Mouse (Mus musculus): ENCODE results near the gene Dock1. TPM values are rescaled to one million over a fixed set of nuclear protein-coding genes. Genes with fewer than 3 reads are reported as not detected.

The Dock1 gene
- total RNA-seq, 2 experiments from 2014 or later: 20.3 to 23.0 TPM

DNA sequence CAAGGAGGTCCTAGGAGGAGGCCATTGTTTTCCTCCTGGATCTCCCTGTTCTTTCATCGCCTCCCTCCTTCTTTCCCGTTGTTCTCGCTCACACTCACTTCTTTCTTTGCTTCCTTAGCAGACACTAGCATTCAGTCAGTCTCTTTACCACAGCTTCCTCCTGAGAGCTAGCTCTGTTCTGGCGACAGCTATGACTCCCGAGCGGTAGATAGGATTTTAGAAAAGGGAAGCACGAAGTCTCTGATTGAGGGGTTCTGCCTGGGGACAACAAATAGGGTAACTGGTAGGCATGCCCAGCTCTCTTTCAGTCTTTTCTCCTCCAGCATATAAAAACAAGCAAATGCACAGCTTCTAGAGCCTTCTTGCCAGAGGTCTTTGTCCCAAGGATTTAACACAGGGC lies 350.3 kb downstream of the Dock1 start:
- no peak for DNase-seq (ENCODE audit: low spot score in 2 of 2)
- intact Hi-C loops (cut with DNase I): no loop called here

- DNase-seq (ENCODE audit: low spot score in 2 of 2): no peak
- intact Hi-C loops (cut with DNase I): no loop called here
Observed at GRCm38 (mm10) chr7:135021544-135022100, 351.2 kb downstream of the Dock1 start.

DNA sequence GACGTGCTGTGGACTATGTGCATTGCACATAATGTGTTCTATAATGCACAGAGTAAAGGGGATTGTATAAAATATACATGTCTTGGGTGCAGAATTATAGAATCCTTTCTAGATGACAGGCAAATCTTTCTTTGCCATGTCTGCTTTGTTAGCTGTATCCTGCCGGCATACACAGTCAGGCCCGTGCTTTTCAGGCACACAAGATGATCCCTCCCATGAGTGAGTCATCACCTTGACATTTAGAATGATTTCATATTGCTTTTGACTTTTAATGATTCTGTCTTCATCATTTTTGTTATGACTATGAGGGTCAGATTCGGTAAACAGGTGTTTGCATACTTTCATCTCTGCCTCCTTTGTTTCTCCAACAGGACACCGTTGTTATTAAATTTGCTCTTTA lies 354.1 kb downstream of the Dock1 start:
- intact Hi-C loops (cut with DNase I): no loop called here
- DNase-seq (ENCODE audit: low spot score in 2 of 2): no peak

DNA sequence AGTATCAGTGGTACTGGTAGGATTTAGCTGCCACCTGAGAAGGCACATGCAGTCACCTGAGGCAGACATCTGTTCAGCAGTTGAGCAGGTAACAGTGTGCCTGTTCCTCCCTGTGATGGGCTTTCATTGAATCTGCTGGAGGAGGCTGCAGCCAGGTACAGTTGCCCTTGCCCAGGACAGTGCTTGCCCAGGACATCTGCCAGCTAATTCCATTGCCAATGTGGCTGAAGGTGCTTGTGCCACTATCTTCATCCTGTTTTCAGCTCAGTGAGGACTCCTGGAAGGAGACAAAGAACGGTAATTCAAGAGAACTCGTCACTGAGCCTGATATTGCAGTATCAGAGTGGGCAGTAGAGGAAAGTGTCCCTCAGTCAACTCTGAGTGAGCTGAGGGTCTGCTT lies 358.3 kb downstream of the Dock1 start:
- intact Hi-C loops (cut with DNase I): no loop called here
- DNase-seq (ENCODE audit: low spot score in 2 of 2): no peak

GRCm38 (mm10) chr7:135029136-135029535 lies 358.7 kb downstream of the Dock1 start:
- peak in 1 of 2 experiments; percentile 2 for DNase-seq (ENCODE audit: low spot score in 2 of 2)
- intact Hi-C loops (cut with DNase I): no loop called here

DNA sequence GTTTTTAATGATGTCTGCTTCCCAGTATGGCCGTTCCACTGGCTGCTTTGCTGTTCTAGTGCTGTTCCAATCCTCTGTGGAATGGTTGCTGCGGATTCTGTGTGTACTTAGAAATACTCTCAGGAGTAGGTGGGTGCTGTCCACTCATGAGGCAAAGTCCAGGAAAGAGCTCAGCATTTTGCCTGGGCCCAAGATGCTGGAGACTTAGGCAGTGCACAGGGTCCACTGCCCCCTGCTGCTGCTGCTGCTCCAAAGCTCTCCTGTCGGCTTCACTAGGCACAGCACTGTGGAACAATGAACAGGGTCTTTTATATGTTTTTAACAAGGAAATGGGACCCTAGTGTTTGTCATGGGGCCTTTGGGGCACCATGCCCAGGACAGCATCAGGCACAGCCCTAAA lies 361.0 kb downstream of the Dock1 start:
- intact Hi-C loops (cut with DNase I): no loop called here
- DNase-seq (ENCODE audit: low spot score in 2 of 2): no peak

- no peak for DNase-seq (ENCODE audit: low spot score in 2 of 2)
- intact Hi-C loops (cut with DNase I): no loop called here
Observed at GRCm38 (mm10) chr7:135034811-135035210, 364.4 kb downstream of the Dock1 start.

DNA sequence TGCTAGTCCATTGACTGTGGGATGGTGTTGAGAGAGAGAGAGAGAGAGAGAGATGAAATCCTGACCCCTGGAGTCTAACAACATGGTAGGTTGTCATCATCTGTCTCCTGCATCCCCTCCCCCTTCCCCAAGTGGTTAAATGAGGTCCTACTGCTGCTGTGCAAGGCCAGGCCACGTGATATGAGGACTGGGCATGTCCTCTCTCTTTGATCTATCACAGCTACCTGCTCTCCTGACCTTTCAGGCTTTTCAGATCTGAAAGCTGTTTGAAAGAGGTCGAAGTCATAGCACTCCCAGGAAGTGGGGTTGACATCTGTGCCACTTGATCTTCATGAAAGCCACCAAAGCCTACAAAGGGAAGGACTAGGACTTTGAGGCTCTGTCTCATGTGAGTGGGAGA lies 365.2 kb downstream of the Dock1 start:
- intact Hi-C loops (cut with DNase I): no loop called here
- no peak for DNase-seq (ENCODE audit: low spot score in 2 of 2)

DNA sequence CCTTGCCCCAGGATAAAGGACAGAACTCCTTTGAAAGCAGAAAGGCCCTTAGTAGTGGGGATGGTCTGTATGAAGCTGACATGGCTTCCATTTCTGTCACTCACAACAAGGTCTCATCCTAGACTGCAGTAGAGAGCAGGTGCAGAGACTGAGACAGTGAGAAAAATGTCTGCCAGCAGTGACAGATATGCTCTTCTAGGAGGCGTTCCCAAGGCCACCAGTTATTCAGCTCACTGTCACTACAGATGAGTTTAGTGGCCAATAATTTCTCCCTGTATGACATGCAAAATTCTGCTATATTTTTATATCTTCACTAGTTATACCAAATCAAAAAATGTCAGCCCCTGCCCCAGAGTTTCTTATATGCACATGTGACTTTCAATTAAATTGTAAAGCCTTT lies 368.5 kb downstream of the Dock1 start:
- no peak for DNase-seq (ENCODE audit: low spot score in 2 of 2)
- intact Hi-C loops (cut with DNase I): no loop called here

- intact Hi-C loops (cut with DNase I): no loop called here
- no peak for DNase-seq (ENCODE audit: low spot score in 2 of 2)
Observed at GRCm38 (mm10) chr7:135043931-135044765, 373.7 kb downstream of the Dock1 start.

GRCm38 (mm10) chr7:135049416-135049815 lies 379.0 kb downstream of the Dock1 start:
- intact Hi-C loops (cut with DNase I): no loop called here
- no peak for DNase-seq (ENCODE audit: low spot score in 2 of 2)

DNA sequence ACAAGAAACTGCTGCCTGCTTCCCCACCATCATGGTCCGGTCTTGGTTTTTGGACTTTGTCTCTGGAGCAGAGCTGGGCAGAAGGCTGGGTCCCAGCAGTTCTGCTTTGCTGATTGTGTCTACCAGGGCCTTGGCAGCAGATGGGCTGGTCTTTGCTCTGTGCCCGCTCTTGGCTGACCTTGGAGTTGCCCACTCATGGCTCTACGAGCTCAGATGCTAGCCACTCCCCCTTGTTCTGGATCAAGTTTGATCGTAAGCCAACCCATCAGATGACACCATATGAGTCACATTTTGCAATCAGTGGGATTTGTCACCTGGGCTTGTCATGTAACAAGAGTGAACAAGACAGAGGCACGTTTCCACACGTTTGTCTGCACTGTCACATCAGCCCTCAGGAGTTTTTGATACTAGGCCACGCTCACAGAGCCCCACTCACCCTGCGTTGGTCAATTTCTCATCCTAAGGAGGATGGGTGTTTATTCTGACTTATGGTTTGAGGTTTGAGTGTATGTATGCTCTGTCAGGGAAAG lies 382.8 kb downstream of the Dock1 start:
- intact Hi-C loops (cut with DNase I): no loop called here

DNA sequence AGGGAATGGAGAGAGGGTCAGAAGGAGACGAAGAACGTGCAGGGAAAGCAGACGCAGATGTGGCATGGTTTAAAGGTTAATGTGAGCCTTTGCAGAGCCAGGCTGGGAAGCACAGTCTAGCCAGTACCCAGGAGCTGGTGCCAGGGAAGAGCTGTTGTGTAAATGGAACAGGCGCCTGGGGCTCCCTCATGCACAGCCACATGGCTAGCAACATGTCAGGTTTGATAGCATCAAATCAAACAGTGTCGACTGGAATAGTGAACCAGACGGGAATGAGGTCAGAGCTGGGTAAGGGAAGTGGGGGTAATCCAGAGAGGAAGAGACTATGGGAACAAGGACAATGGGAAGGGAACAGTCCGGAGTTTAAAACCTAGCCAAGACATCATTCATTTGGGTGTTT lies 384.2 kb downstream of the Dock1 start:
- DNase-seq (ENCODE audit: low spot score in 2 of 2): no peak
- intact Hi-C loops (cut with DNase I): no loop called here

More for the DNA sequence above, 382.8 kb downstream of the Dock1 start:
- no peak for DNase-seq (ENCODE audit: low spot score in 2 of 2)

DNA sequence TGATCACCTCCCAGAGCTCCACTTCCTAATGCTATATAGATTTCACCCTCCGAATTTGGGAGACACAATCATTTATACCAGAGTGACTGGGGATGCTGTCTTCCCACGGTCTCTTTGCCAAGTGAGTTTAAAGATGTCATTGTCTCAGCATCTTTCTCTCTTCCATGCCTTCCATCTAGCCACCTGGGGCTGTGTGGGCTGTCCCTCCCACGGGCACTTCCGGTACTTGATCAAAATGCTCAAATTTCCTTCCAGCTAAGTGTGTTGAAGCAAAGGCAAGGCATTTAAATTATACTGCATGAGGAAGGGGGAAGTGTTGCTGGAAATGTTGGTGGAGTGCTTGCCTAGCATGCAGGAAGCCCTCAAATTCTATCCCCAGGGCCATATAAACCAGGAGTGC lies 388.6 kb downstream of the Dock1 start:
- intact Hi-C loops (cut with DNase I): no loop called here
- DNase-seq (ENCODE audit: low spot score in 2 of 2): peak; percentile 47 to 55

DNA sequence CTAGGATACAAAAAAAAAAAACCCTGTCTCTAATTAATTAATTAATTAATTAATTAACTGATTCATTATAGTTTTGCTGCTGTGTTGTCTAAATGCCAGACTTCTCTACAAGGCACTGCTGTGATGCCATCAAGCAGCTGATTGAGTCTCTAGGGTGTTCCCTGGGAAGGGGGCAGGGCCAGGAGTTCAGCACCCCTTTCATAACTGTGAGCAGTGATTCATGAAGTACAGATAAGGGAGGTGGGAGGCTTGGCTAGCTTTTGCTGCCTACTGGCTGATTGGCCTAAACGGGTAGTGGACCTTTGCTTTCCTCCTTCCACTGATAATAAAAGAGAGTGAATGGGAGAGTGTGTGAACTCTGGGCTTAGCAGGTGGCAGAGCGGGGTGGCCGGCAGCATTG lies 389.1 kb downstream of the Dock1 start:
- intact Hi-C loops (cut with DNase I): no loop called here
- no peak for DNase-seq (ENCODE audit: low spot score in 2 of 2)

GRCm38 (mm10) chr7:135063886-135064285 lies 393.4 kb downstream of the Dock1 start:
- intact Hi-C loops (cut with DNase I): no loop called here
- DNase-seq (ENCODE audit: low spot score in 2 of 2): no peak

GRCm38 (mm10) chr7:135065301-135065700 lies 394.8 kb downstream of the Dock1 start:
- intact Hi-C loops (cut with DNase I): no loop called here
- no peak for DNase-seq (ENCODE audit: low spot score in 2 of 2)

DNA sequence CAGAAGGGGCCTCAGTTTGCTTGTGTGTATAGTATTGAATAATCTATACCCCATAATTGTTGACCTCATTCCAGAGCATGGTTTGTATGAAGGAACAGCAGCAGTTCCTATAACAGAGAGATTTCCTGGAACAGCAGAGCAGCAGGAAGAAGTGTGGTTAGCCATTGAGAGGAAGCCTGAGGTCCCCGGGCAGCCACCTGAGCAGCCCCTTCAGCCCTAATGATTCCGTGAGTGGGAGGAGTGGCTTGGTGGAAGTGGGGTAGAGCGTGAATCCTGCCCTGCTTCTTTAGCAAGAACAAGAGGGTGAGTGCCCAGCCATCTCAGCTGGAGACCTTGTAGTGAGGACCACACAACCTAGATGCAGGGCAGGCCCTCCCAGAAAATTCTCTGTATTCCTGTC lies 398.4 kb downstream of the Dock1 start:
- intact Hi-C loops (cut with DNase I): no loop called here
- DNase-seq (ENCODE audit: low spot score in 2 of 2): no peak

- intact Hi-C loops (cut with DNase I): no loop called here
- no peak for DNase-seq (ENCODE audit: low spot score in 2 of 2)
Observed at GRCm38 (mm10) chr7:135076904-135077303, 406.4 kb downstream of the Dock1 start.

DNA sequence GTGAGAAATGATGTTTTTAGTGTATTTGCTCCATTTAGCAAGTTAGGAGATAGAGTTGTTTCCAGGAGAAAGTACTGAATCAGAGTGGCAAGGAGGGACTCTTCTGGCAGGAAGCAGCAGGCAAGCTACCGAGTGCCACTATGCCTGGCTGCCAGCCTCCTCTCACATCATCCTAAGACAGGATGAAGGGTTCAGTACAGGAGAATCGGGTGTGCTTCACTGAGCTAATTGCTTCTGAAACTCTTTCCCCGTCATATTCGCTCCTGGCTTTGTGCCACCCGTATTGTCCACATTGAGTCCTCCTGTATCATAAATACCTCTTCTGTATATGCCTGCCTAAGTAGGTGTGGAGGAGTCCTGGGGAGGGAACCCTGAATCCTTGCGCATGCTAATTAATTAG lies 406.9 kb downstream of the Dock1 start:
- intact Hi-C loops (cut with DNase I): no loop called here
- peak in 1 of 2 experiments; percentile 29 for DNase-seq (ENCODE audit: low spot score in 2 of 2)

GRCm38 (mm10) chr7:135077806-135078205 lies 407.4 kb downstream of the Dock1 start:
- intact Hi-C loops (cut with DNase I): no loop called here
- DNase-seq (ENCODE audit: low spot score in 2 of 2): no peak

All from left cerebral cortex, postnatal 25 days (tissue).